Mouse (Mus musculus): ENCODE measurements around the gene Fgf22. TPM values are rescaled to one million over a fixed set of nuclear protein-coding genes. Genes with fewer than 3 reads are reported as not detected.

The Fgf22 gene
- polyA plus RNA-seq, 1 experiment from 2014 or later = 0.80 TPM

Other genes starting within 250 kb of the Fgf22 start
- 19.8 and 23.4 TPM in 2 replicates for gene Plpp2, start 221.3 kb upstream of the Fgf22 start, polyA plus RNA-seq (2015; fragmentation: Nextera tagmentation; extraction: Ambion mirVana)
- 71.0 and 73.6 TPM in 2 replicates for gene Mier2, start 199.9 kb upstream of the Fgf22 start, polyA plus RNA-seq (2015; fragmentation: Nextera tagmentation; extraction: Ambion mirVana)
- gene Theg, start 167.7 kb upstream of the Fgf22 start, polyA plus RNA-seq (2015; fragmentation: Nextera tagmentation; extraction: Ambion mirVana) = not detected in 2 replicates
- not detected in 2 replicates for gene C2cd4c, start 141.1 kb upstream of the Fgf22 start, polyA plus RNA-seq (2015; fragmentation: Nextera tagmentation; extraction: Ambion mirVana)
- gene Shc2, start 117.2 kb upstream of the Fgf22 start, polyA plus RNA-seq (2015; fragmentation: Nextera tagmentation; extraction: Ambion mirVana) = 11.7 and 13.7 TPM in 2 replicates
- not detected in 2 replicates for gene Odf3l2, start 109.3 kb upstream of the Fgf22 start, polyA plus RNA-seq (2015; fragmentation: Nextera tagmentation; extraction: Ambion mirVana)
- 11.3 and 11.8 TPM in 2 replicates for gene Madcam1, start 90.5 kb upstream of the Fgf22 start, polyA plus RNA-seq (2015; fragmentation: Nextera tagmentation; extraction: Ambion mirVana)
- 58.1 and 62.1 TPM in 2 replicates for gene Tpgs1, start 85.7 kb upstream of the Fgf22 start, polyA plus RNA-seq (2015; fragmentation: Nextera tagmentation; extraction: Ambion mirVana)
- 102 and 106 TPM in 2 replicates for gene Cdc34, start 72.9 kb upstream of the Fgf22 start, polyA plus RNA-seq (2015; fragmentation: Nextera tagmentation; extraction: Ambion mirVana)
- 0.81 and 0.84 TPM in 2 replicates for gene Gzmm, start 66.1 kb upstream of the Fgf22 start, polyA plus RNA-seq (2015; fragmentation: Nextera tagmentation; extraction: Ambion mirVana)
- 703 and 715 TPM in 2 replicates for gene Bsg, start 50.6 kb upstream of the Fgf22 start, polyA plus RNA-seq (2015; fragmentation: Nextera tagmentation; extraction: Ambion mirVana)
- 0.10 and 0.12 TPM in 2 replicates for gene Hcn2, start 38.4 kb upstream of the Fgf22 start, polyA plus RNA-seq (2015; fragmentation: Nextera tagmentation; extraction: Ambion mirVana)
- 42.8 and 50.9 TPM in 2 replicates for gene Polrmt, start 8.5 kb upstream of the Fgf22 start, polyA plus RNA-seq (2015; fragmentation: Nextera tagmentation; extraction: Ambion mirVana)
- gene Rnf126, start 11.9 kb downstream of the Fgf22 start, polyA plus RNA-seq (2015; fragmentation: Nextera tagmentation; extraction: Ambion mirVana) = 79.2 and 96.5 TPM in 2 replicates
- gene Fstl3, start 22.2 kb downstream of the Fgf22 start, polyA plus RNA-seq (2015; fragmentation: Nextera tagmentation; extraction: Ambion mirVana) = 7.5 and 8.3 TPM in 2 replicates
- gene Prss57, start 35.9 kb downstream of the Fgf22 start, polyA plus RNA-seq (2015; fragmentation: Nextera tagmentation; extraction: Ambion mirVana) = not detected in 2 replicates
- gene Palm, start 38.5 kb downstream of the Fgf22 start, polyA plus RNA-seq (2015; fragmentation: Nextera tagmentation; extraction: Ambion mirVana) = 105 and 112 TPM in 2 replicates
- 2.5 and 5.2 TPM in 2 replicates for gene Misp, start 65.9 kb downstream of the Fgf22 start, polyA plus RNA-seq (2015; fragmentation: Nextera tagmentation; extraction: Ambion mirVana)
- gene Ptbp1, start 99.4 kb downstream of the Fgf22 start, polyA plus RNA-seq (2015; fragmentation: Nextera tagmentation; extraction: Ambion mirVana) = 386 and 390 TPM in 2 replicates
- gene Prtn3, start 119.4 kb downstream of the Fgf22 start, polyA plus RNA-seq (2015; fragmentation: Nextera tagmentation; extraction: Ambion mirVana) = 7.3 and 8.5 TPM in 2 replicates
- 126 and 138 TPM in 2 replicates for gene Plppr3, start 119.6 kb downstream of the Fgf22 start, polyA plus RNA-seq (2015; fragmentation: Nextera tagmentation; extraction: Ambion mirVana)
- 1.9 TPM in 1 of 2 replicates, not detected in the other for gene Elane, start 131.2 kb downstream of the Fgf22 start, polyA plus RNA-seq (2015; fragmentation: Nextera tagmentation; extraction: Ambion mirVana)
- gene Cfd, start 135.8 kb downstream of the Fgf22 start, polyA plus RNA-seq (2015; fragmentation: Nextera tagmentation; extraction: Ambion mirVana) = not detected in 2 replicates
- 47.6 and 49.3 TPM in 2 replicates for gene Med16, start 153.8 kb downstream of the Fgf22 start, polyA plus RNA-seq (2015; fragmentation: Nextera tagmentation; extraction: Ambion mirVana)
- gene Gm26602, start 155.8 kb downstream of the Fgf22 start, polyA plus RNA-seq (2015; fragmentation: Nextera tagmentation; extraction: Ambion mirVana) = 8.1 and 29.9 TPM in 2 replicates
- gene Kiss1r, start 161.9 kb downstream of the Fgf22 start, polyA plus RNA-seq (2015; fragmentation: Nextera tagmentation; extraction: Ambion mirVana) = 0.98 and 1.3 TPM in 2 replicates
- gene R3hdm4, start 166.1 kb downstream of the Fgf22 start, polyA plus RNA-seq (2015; fragmentation: Nextera tagmentation; extraction: Ambion mirVana) = 190 and 206 TPM in 2 replicates
- gene Arid3a, start 172.0 kb downstream of the Fgf22 start, polyA plus RNA-seq (2015; fragmentation: Nextera tagmentation; extraction: Ambion mirVana) = 5.3 and 6.9 TPM in 2 replicates
- 97.7 and 106 TPM in 2 replicates for gene Wdr18, start 205.1 kb downstream of the Fgf22 start, polyA plus RNA-seq (2015; fragmentation: Nextera tagmentation; extraction: Ambion mirVana)
- 0.52 and 0.83 TPM in 2 replicates for gene Grin3b, start 215.6 kb downstream of the Fgf22 start, polyA plus RNA-seq (2015; fragmentation: Nextera tagmentation; extraction: Ambion mirVana)
- 15.4 and 17.0 TPM in 2 replicates for gene Tmem259, start 229.3 kb downstream of the Fgf22 start, polyA plus RNA-seq (2015; fragmentation: Nextera tagmentation; extraction: Ambion mirVana)
- gene Cnn2, start 233.5 kb downstream of the Fgf22 start, polyA plus RNA-seq (2015; fragmentation: Nextera tagmentation; extraction: Ambion mirVana) = 298 and 319 TPM in 2 replicates
- gene Abca7, start 241.4 kb downstream of the Fgf22 start, polyA plus RNA-seq (2015; fragmentation: Nextera tagmentation; extraction: Ambion mirVana) = 2.2 and 2.6 TPM in 2 replicates